Mouse (Mus musculus): Measurements from ENCODE around the gene Dguok. TPM values are rescaled to one million over a fixed set of nuclear protein-coding genes. Genes with fewer than 3 reads are reported as not detected.
A peak's percentile ranks its signal among the peaks of the same experiment; 100 is the strongest.

Gene Dguok
- 76.5 and 80.2 TPM in 2 replicates for polyA plus RNA-seq (2014; fragmentation: Nextera tagmentation; extraction: Ambion mirVana)

DNA sequence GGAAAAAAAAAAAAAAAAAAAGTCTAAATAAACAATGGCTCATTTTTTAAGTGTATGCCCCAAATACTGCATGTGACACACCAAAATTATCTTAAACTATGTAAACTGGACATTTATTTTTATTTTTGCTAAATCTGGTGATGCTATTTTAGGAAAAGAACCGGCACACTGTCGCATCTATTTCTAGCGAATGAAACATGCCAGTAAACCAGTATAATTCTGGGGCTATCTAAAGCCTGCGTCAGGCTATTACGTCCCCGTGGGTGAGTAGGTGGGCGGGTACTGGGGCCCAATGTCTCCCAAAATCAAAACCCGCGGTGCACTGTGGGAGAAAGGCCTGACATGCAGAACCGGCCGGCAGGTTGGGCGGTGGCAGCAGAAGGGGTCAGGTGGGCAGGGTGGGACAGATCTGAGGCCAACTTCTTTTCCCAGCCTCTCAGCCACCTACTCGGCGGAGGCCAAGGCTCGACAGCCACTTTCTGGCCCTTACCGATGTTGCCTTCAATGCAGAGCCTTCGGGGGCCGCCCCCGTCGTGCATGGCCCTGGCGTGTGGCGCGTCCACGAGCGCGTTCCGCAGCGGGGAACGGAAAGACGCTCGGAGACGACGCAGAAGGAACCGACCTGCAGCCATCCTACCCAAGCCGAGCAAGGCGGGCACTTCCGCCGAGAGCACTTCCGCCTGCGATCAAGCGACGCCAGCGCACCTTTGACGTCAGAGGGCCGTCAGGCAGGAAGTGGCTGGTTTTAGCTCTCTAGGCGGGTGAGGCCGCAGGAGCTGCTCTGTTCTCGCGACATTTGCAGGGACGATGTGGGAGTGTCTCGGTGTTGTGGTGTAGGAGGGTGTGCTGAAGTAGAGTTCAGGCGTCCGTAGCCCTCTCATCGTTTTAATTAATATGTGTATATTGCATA is at the start of gene Dguok:
TSS of gene Dguok (minus strand) at position 712 of the 910 bp plus-strand sequence.
- Histone ChIP-seq H3K27me3 (ENCODE audit: control insufficient read depth, insufficient read depth, low read length) (no peaks in the 10 kb centered on the region), H3K9me3 (ENCODE audit: control insufficient read depth, low read length) (no peaks in the 10 kb centered on the region), H3K4me1 (ENCODE audit: control insufficient read depth, insufficient read depth, low read length) (peaks cover 14% of the 10 kb centered on the region), H3K27ac (ENCODE audit: low read depth, low read length) (peak within 1 kb of the TSS; percentile 90), H3K4me2 (ENCODE audit: low read depth, low read length) (peak within 1 kb of the TSS; percentile 83), H3K36me3 (ENCODE audit: control insufficient read depth, insufficient read depth, low read length) (no peaks in the 10 kb centered on the region), H3K9ac (replicated peaks; ENCODE audit: low read depth, low read length) (peak within 1 kb of the TSS; percentile 75), H3K4me3 (ENCODE audit: low read depth, low read length) (peak within 1 kb of the TSS; percentile 64)
- WGBS: under 1% methylated on average over 54 of the region's 54 CpGs
- peak; percentile 99 for ATAC-seq (ENCODE audit: low read depth)

- Histone ChIP-seq H3K27me3 (ENCODE audit: control insufficient read depth, insufficient read depth, low read length) (no peaks in the 10 kb centered on the region), H3K9ac (replicated peaks; ENCODE audit: low read depth, low read length) (no peak overlapping the region), H3K27ac (ENCODE audit: low read depth, low read length) (no peak overlapping the region), H3K4me3 (ENCODE audit: low read depth, low read length) (no peak overlapping the region), H3K4me2 (ENCODE audit: low read depth, low read length) (no peak overlapping the region), H3K9me3 (ENCODE audit: control insufficient read depth, low read length) (no peaks in the 10 kb centered on the region), H3K4me1 (ENCODE audit: control insufficient read depth, insufficient read depth, low read length) (no peaks in the 10 kb centered on the region), H3K36me3 (ENCODE audit: control insufficient read depth, insufficient read depth, low read length) (peaks cover 33% of the 10 kb centered on the region)
- WGBS: 91% methylated on average over 6 of the region's 6 CpGs
- no peak for ATAC-seq (ENCODE audit: low read depth)
Observed at GRCm38 (mm10) chr6:83555972-83556371, 49.2 kb upstream of the Dguok start.

- ATAC-seq (ENCODE audit: low read depth): no peak
- 34% methylated on average over 5 of the region's 5 CpGs for WGBS
- no peak overlapping the region for H3K4me2 ChIP-seq (ENCODE audit: low read depth, low read length)
- no peak overlapping the region for H3K27ac ChIP-seq (ENCODE audit: low read depth, low read length)
- H3K9ac ChIP-seq (replicated peaks; ENCODE audit: low read depth, low read length): no peak overlapping the region
- H3K27me3 ChIP-seq (ENCODE audit: control insufficient read depth, insufficient read depth, low read length): no peaks in the 10 kb centered on the region
- no peaks in the 10 kb centered on the region for H3K9me3 ChIP-seq (ENCODE audit: control insufficient read depth, low read length)
- H3K36me3 ChIP-seq (ENCODE audit: control insufficient read depth, insufficient read depth, low read length): peaks cover 28% of the 10 kb centered on the region
- no peaks in the 10 kb centered on the region for H3K4me1 ChIP-seq (ENCODE audit: control insufficient read depth, insufficient read depth, low read length)
- no peak overlapping the region for H3K4me3 ChIP-seq (ENCODE audit: low read depth, low read length)
Observed at GRCm38 (mm10) chr6:83548346-83548745, 41.6 kb upstream of the Dguok start.

DNA sequence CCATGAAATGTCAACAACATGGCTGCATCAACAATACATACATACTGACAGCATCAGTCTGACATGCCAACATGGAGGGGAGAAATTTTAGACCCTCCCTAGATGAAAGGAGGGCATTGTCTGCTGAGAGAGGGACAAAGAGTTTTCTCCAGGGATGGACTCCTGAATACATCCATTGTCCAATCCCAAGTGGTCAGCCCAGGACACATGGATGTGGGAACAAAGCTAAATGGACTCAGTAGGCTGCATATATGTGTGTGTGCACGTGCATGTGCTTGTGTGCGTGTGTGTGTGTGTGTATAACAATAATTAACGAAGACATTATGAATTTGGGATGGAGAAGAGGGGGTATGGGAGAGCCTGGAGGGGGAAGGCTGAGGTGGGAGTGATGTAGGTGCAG is 39.0 kb upstream of the Dguok start:
- Histone ChIP-seq H3K36me3 (ENCODE audit: control insufficient read depth, insufficient read depth, low read length) (peaks cover 24% of the 10 kb centered on the region), H3K9ac (replicated peaks; ENCODE audit: low read depth, low read length) (no peak overlapping the region), H3K27me3 (ENCODE audit: control insufficient read depth, insufficient read depth, low read length) (no peaks in the 10 kb centered on the region), H3K4me3 (ENCODE audit: low read depth, low read length) (no peak overlapping the region), H3K9me3 (ENCODE audit: control insufficient read depth, low read length) (no peaks in the 10 kb centered on the region), H3K4me1 (ENCODE audit: control insufficient read depth, insufficient read depth, low read length) (no peaks in the 10 kb centered on the region), H3K27ac (ENCODE audit: low read depth, low read length) (no peak overlapping the region), H3K4me2 (ENCODE audit: low read depth, low read length) (no peak overlapping the region)
- WGBS: 82% methylated on average over 3 of the region's 3 CpGs
- no peak for ATAC-seq (ENCODE audit: low read depth)

DNA sequence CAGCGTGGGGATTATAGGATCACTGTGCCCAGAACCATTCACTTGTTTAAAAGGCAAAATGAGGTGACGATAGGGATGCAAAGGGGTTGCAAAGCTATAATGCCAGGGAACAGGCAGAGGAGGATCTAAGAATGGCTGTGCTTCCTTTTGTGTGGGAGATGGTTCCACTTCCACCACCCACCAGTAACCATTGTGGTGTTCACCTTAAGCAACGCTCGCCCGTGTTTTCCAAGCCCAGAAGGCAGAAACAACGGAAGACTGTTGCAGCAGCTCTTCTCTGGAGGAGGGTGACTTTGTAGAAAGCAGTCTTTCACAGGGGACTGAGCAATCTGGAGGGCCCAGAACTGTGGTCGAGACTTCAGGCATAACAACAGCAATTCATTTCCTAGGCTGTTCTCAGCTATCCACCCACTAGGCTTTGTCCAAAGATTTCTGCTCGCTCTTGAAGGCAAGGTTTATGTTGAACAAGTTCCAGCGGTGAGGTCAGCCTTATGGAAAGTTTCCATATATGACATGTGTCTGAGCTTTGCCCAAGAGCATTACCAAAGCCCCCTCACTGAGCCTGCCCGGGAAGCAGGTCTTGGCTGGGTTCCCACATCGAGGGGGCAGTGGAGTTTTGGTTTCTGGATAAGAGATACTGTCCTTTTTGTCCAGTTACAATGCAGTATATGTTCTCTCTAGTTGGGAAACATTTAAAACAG is 35.1 kb upstream of the Dguok start:
- WGBS: 73% methylated on average over 11 of the region's 11 CpGs
- H3K27ac ChIP-seq (ENCODE audit: low read depth, low read length): no peak overlapping the region
- no peak for ATAC-seq (ENCODE audit: low read depth)

DNA sequence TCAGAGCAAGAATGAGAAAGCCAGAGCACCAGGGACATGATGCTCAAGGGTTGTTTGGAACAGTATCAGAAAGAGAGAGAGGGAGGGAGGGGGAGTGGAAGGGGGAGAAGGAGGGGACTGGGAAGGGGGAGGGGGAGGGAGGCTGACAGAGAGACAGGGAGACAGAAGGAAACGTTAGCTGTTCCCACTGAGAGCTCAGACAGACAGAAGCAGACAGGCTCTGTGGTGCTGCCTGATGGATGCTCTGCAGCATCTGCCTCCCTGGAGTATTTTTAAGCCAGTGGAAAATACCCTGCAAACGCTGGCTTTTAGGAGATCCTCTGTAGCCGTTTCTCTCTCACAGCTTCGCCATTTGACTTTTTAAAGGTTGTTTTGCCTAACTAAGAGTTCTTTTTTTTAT is 33.2 kb upstream of the Dguok start:
- Histone ChIP-seq H3K4me1 (ENCODE audit: control insufficient read depth, insufficient read depth, low read length) (no peaks in the 10 kb centered on the region), H3K27ac (ENCODE audit: low read depth, low read length) (no peak overlapping the region), H3K9me3 (ENCODE audit: control insufficient read depth, low read length) (no peaks in the 10 kb centered on the region), H3K4me3 (ENCODE audit: low read depth, low read length) (no peak overlapping the region), H3K4me2 (ENCODE audit: low read depth, low read length) (no peak overlapping the region), H3K27me3 (ENCODE audit: control insufficient read depth, insufficient read depth, low read length) (no peaks in the 10 kb centered on the region), H3K36me3 (ENCODE audit: control insufficient read depth, insufficient read depth, low read length) (peaks cover 11% of the 10 kb centered on the region; the same call in 1 of the 2 replicates), H3K9ac (replicated peaks; ENCODE audit: low read depth, low read length) (no peak overlapping the region)
- 42% methylated on average over 4 of the region's 4 CpGs for WGBS
- no peak for ATAC-seq (ENCODE audit: low read depth)

More for the DNA sequence above, 35.1 kb upstream of the Dguok start:
- Histone ChIP-seq H3K9ac (replicated peaks; ENCODE audit: low read depth, low read length) (no peak overlapping the region), H3K9me3 (ENCODE audit: control insufficient read depth, low read length) (no peaks in the 10 kb centered on the region), H3K27me3 (ENCODE audit: control insufficient read depth, insufficient read depth, low read length) (no peaks in the 10 kb centered on the region), H3K4me2 (ENCODE audit: low read depth, low read length) (no peak overlapping the region), H3K4me1 (ENCODE audit: control insufficient read depth, insufficient read depth, low read length) (no peaks in the 10 kb centered on the region), H3K4me3 (ENCODE audit: low read depth, low read length) (no peak overlapping the region), H3K36me3 (ENCODE audit: control insufficient read depth, insufficient read depth, low read length) (peaks cover 22% of the 10 kb centered on the region)

- no peaks in the 10 kb centered on the region for H3K36me3 ChIP-seq (ENCODE audit: control insufficient read depth, insufficient read depth, low read length)
- WGBS: 52% methylated on average over 6 of the region's 6 CpGs
- H3K9ac ChIP-seq (replicated peaks; ENCODE audit: low read depth, low read length): no peak overlapping the region
- ATAC-seq (ENCODE audit: low read depth): no peak
- H3K4me1 ChIP-seq (ENCODE audit: control insufficient read depth, insufficient read depth, low read length): no peaks in the 10 kb centered on the region
- H3K27me3 ChIP-seq (ENCODE audit: control insufficient read depth, insufficient read depth, low read length): no peaks in the 10 kb centered on the region
- H3K9me3 ChIP-seq (ENCODE audit: control insufficient read depth, low read length): no peaks in the 10 kb centered on the region
- H3K4me2 ChIP-seq (ENCODE audit: low read depth, low read length): no peak overlapping the region
- no peak overlapping the region for H3K4me3 ChIP-seq (ENCODE audit: low read depth, low read length)
- H3K27ac ChIP-seq (ENCODE audit: low read depth, low read length): no peak overlapping the region
Observed at GRCm38 (mm10) chr6:83536795-83537059, 30.0 kb upstream of the Dguok start.

DNA sequence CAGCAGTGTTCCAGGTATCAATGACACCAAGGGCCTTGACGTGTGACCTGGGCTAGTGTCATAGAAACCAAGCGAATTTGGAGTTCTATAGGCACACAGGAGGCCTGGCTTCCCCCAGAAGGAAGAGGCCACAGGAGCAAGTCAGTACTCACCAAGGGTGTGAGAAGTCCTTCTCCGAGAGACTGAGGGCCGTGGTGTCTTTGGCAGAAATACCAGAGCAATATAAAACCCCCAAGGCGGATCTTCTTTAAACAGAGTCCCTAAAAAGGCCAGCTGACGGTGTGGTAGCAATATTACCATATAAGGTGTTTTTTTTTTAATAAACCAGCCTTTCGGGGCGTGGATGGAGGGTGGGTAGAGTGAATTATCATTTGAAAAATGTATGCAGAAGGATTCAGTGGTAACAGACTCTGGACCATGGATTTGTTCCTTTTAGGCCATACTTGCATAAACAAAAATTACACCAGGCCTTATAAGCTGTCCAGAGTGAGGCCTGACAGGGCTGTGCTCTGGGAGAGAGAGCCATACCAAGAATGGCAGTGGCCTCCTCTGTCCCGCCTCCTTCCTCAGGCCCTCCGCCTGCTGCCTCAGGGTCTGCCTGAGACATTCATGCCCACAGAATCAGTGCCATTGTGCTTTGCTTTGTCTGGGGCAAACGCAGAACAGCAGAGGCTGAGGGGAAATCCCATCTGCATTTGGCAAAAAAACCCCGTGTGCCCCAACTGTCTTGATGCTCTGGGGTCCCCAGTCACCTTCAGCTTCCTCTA is 29.4 kb upstream of the Dguok start, which contains the start of gene Actg2:
TSS of gene Actg2 (minus strand) at position 238 of the 767 bp plus-strand sequence.
- Histone ChIP-seq H3K4me2 (ENCODE audit: low read depth, low read length) (no peak within 1 kb of the TSS), H3K4me3 (ENCODE audit: low read depth, low read length) (no peak within 1 kb of the TSS), H3K36me3 (ENCODE audit: control insufficient read depth, insufficient read depth, low read length) (no peaks in the 10 kb centered on the region), H3K9me3 (ENCODE audit: control insufficient read depth, low read length) (no peaks in the 10 kb centered on the region), H3K4me1 (ENCODE audit: control insufficient read depth, insufficient read depth, low read length) (no peaks in the 10 kb centered on the region), H3K27ac (ENCODE audit: low read depth, low read length) (no peak within 1 kb of the TSS), H3K9ac (replicated peaks; ENCODE audit: low read depth, low read length) (no peak within 1 kb of the TSS), H3K27me3 (ENCODE audit: control insufficient read depth, insufficient read depth, low read length) (no peaks in the 10 kb centered on the region)
- no peak for ATAC-seq (ENCODE audit: low read depth)
- WGBS: 64% methylated on average over 12 of the region's 12 CpGs

Measured in neural tube, embryonic 14.5 days (tissue).